Mouse (Mus musculus) liver, embryonic 16.5 days (tissue): ENCODE measurements around the gene Rfpl4. TPM values are rescaled to one million over a fixed set of nuclear protein-coding genes. Genes with fewer than 3 reads are reported as not detected.

ENCODE experiments used
- ATAC-seq: fragments of 200-750 bp; cut with Nextera tagmentation; 2 replicates; pipeline ENCODE4 v1.8.0; 2017; ENCODE audit warnings: low read depth, mild to moderate bottlenecking, moderate number of reproducible peaks, moderate library complexity
- H3K27ac ChIP-seq: fragments of 300-500 bp; sonication (generic); 2 replicates; pipeline ENCODE4 v1.5.1; 2014; ENCODE audit warnings: mild to moderate bottlenecking, low read length
- H3K27me3 ChIP-seq: fragments of 300-500 bp; sonication (generic); 2 replicates; pipeline ENCODE4 v1.6.1; 2014; ENCODE audit warnings: low read depth, low read length, mixed read lengths; ENCODE audit not compliant: control insufficient read depth, insufficient read depth
- H3K36me3 ChIP-seq: fragments of 300-500 bp; sonication (generic); 2 replicates; pipeline ENCODE4 v1.6.1; 2014; ENCODE audit warnings: mild to moderate bottlenecking; ENCODE audit not compliant: control insufficient read depth, insufficient read depth
- H3K4me1 ChIP-seq: fragments of 300-500 bp; sonication (generic); 2 replicates; pipeline ENCODE4 v1.6.1; 2014; ENCODE audit warnings: low read depth, low read length, mixed read lengths; ENCODE audit not compliant: control insufficient read depth
- H3K4me2 ChIP-seq: fragments of 300-500 bp; sonication (generic); 2 replicates; pipeline ENCODE4 v1.6.1; 2014; ENCODE audit warnings: low read depth, low read length, mixed read lengths
- H3K4me3 ChIP-seq: fragments of 300-500 bp; sonication (generic); 2 replicates; pipeline ENCODE4 v1.5.1; 2014; ENCODE audit warnings: low read depth, mild to moderate bottlenecking, low read length
- H3K9ac ChIP-seq: fragments of 300-500 bp; sonication (generic); 2 replicates; pipeline ENCODE4 v1.6.1; 2014; ENCODE audit warnings: low read depth, low read length
- H3K9me3 ChIP-seq: fragments of 300-500 bp; sonication (generic); replicated peaks from 2 replicates; pipeline ENCODE4 v1.6.1; 2016; ENCODE audit warnings: low read length; ENCODE audit not compliant: control insufficient read depth
- WGBS: fragments of 180-500 bp; shearing (Covaris S2); extraction: QIAGEN DNeasy Blood & Tissue Kit; methylation state at CpG from one replicate; pipeline ENCODE4 v1.1.7; 2014; ENCODE audit not compliant: insufficient replicate concordance; 5-methylcytosine and 5-hydroxymethylcytosine counted together
- microRNA-seq: library from miRNA; unstranded; fragments of <30 nt; microRNA quantifications from one replicate; pipeline ENCODE4, GENCODE M21; 2016
- polyA plus RNA-seq: library from polyadenylated mRNA; unstranded; fragments of >200 nt; fragmentation: Nextera tagmentation; extraction: Ambion mirVana; gene quantifications from 2 replicates; pipeline ENCODE4 v1.2.1, GENCODE M21; 2015

Rfpl4 gene
- polyA plus RNA-seq, 1 experiment from 2014 or later = not detected

DNA sequence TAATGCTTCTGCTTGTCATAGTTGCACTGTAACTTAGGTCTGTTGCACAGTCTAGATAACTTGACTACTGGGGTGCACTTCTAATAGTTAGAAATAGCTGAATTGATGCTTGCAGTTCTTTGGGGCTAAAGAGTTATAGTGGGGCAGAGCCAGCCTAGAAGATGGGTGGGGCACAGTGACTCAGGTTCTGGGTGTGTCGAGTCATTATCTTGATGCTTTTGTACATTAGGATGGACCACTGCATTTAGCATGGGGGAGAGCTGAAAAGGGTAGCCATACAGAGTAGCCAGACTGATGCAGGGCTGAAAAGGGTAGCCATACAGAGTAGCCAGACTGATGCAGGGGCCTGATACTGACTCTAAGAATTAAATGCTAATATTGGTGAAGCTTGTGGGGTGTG, 43.2 kb downstream of the Rfpl4 start:
- peak overlapping the region; percentile 46 for H3K4me2 ChIP-seq
- WGBS = 12% methylated on average over 1 of the region's 1 CpGs

DNA sequence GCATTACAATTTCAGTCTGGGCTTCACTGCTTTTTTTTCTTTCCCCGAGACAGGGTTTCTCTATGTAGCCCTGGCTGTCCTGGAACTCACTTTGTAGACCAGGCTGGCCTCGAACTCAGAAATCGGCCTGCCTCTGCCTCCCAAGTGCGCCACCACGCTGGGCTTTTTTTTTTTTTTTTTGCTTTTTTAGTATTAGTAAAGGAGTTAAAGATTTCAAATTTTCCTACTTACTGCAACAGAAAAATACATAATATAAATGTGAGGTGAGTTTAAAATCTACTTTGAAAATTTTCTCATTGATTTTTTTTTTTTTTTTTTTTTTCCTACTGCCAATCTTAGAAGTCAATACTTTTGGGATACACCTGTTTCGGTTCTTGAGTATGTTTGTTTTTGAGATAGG, 51.9 kb downstream of the Rfpl4 start:
- Histone ChIP-seq H3K9ac (no peak overlapping the region), H3K27me3 (no peaks in the 10 kb centered on the region), H3K27ac (no peak overlapping the region), H3K4me3 (no peak overlapping the region), H3K36me3 (peaks cover 31% of the 10 kb centered on the region), H3K9me3 (no peaks in the 10 kb centered on the region), H3K4me2 (no peak overlapping the region), H3K4me1 (peaks cover 42% of the 10 kb centered on the region)
- no peak for ATAC-seq
- 80% methylated on average over 6 of the region's 6 CpGs for WGBS

More for the DNA sequence above, 43.2 kb downstream of the Rfpl4 start:
- peak overlapping the region; percentile 82 for H3K27ac ChIP-seq
- peak overlapping the region; percentile 24; the same call in 1 of the 2 replicates for H3K4me3 ChIP-seq
- H3K9ac ChIP-seq = peak overlapping the region; percentile 5; the same call in 1 of the 2 replicates
- no peaks in the 10 kb centered on the region for H3K27me3 ChIP-seq
- H3K4me1 ChIP-seq = peaks cover 49% of the 10 kb centered on the region
- peak; percentile 78 for ATAC-seq
- H3K36me3 ChIP-seq = peaks cover 76% of the 10 kb centered on the region
- no peaks in the 10 kb centered on the region for H3K9me3 ChIP-seq

DNA sequence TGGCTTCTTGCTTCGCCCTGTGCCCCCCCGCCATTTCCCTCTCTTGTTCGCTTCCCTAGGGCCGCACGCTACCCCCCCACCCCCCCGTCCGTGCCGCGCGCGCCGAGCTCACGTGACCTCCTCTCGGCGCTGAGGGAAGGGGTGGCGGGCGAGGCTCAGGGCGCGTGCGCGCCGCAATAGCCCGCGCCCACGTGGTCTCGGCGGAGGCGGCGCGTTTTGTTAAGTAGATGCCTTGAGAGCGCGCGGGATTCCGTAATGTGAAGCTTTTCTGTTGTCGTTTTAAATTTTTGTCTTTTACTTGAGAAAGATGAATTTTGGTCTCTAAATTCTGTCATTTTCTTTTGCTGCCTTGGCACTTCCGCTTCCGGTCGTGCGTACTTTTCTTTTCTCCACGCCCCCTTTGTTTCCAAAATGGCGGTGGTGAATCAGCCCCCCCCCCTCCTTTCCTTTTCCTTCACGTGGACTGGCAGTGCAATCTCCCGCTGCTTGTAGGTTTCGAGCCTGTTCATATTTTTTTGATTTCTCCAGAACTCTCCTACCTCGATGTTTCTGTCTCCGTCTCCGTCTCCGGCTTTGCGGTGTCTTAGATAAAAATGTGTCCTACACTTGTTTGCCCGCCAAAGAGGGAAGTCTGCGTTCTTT, 54.3 kb downstream of the Rfpl4 start:
- Histone ChIP-seq H3K9me3 (no peaks in the 10 kb centered on the region), H3K9ac (peak overlapping the region; percentile 77), H3K4me1 (peaks cover 43% of the 10 kb centered on the region), H3K27ac (peak overlapping the region; percentile 99), H3K27me3 (peaks cover 11% of the 10 kb centered on the region), H3K36me3 (peaks cover 7% of the 10 kb centered on the region), H3K4me3 (peak overlapping the region; percentile 78), H3K4me2 (peak overlapping the region; percentile 98)
- WGBS = under 1% methylated on average over 50 of the region's 51 CpGs
- peak; percentile 57 for ATAC-seq

DNA sequence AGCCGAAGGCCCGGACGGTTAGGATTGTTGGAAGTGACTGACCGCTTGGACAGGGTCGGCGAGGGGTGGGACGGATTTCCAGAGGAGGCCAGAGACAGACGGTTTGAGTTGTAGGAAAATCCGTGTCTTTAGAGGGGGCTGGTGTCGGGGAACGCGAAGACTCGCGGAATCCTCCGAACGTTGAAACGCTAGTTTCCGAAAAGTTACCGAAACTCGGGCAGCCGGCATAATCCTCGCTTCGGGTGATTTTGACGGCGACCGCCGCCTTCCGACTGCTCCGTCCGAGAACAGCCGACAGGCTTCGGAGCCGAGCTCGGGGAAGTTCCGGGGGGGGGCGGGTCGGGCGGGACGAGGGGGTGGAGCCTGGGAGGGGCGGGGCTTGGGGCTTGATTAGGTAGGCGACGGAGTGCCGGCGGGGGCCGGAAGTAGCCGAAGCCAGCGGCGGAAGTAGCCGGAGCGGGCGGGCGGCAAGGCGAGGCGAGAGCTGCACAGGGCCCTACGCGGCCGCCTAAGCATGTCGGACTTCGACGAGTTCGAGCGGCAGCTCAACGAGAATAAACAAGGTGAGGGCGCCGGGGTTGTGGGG, 54.9 kb downstream of the Rfpl4 start, which contains the start of gene U2af2:
Gene U2af2 (plus strand): TSS at position 370 of the 586 bp plus-strand sequence.
- peak; percentile 77 for ATAC-seq
- Histone ChIP-seq H3K4me1 (peaks cover 39% of the 10 kb centered on the region), H3K9me3 (no peaks in the 10 kb centered on the region), H3K4me2 (peak within 1 kb of the TSS; percentile 98), H3K9ac (peak within 1 kb of the TSS; percentile 94), H3K36me3 (peaks cover 7% of the 10 kb centered on the region; the same call in 1 of the 2 replicates), H3K27me3 (peaks cover 17% of the 10 kb centered on the region), H3K4me3 (peak within 1 kb of the TSS; percentile 78), H3K27ac (peak within 1 kb of the TSS; percentile 99)
- WGBS = under 1% methylated on average over 64 of the region's 65 CpGs

DNA sequence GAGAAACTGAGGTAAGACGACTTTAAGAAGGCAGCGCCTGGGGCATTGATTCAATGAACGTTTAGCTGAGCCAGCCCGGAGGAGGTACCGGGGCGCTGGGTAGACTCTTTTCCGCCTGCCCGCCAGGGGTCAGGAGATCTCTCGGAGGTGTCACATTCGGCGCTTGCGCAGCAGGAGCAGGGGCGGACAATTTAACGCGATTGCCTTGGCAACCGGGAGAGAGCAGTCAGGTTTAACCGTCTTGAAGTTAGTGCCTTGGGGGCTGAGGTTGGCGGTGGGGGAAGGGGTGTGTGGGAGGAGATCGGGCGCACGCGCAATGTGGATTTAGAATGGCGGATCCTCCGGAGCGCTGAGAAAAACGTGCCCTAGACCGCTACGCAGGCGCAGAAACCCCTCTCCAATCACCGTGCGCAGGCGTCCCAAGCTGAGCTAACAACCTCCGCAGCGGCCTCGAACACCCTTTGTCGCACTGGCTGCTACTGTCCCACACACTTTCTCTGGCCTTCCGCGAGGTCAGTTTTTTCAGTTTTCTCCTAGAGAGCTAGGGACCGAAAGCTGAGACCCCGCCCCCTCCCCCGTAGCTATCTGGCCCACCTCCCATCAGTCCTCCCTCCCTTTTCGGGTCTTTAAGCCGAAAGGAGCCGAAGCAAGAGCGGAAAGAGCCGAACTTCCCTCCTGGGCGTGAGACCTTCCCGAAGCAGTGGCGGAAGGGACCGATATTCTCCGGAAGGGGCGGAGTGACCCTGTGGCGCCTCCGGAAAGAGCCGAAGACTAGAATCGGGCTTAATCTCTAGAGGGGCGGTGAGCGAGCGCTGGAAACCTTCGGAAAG, 55.6 kb downstream of the Rfpl4 start:
- under 1% methylated on average over 60 of the region's 60 CpGs for WGBS

DNA sequence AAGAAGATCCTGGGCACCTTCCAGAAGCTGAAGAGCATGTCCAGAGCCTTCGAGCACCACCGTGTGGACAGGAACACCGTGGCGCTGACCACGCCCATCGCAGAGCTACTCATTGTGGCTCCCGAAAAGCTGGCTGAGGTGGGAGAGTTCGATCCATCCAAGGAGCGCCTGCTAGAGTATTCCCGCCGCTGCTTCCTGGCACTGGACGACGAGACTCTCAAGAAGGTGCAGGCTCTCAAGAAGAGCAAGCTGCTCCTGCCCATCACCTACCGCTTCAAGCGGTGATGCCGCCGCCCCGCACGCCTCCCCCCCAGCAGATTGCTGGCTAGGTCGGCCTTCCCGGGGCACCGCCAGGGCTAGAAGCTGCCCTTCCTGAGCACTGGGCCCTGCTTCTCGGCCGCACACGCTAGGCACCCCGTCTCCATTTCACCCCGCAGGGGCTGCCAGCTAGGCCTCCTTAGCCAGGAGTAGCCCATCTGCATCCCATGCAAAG, 56.5 kb downstream of the Rfpl4 start:
- Histone ChIP-seq H3K27me3 (peaks cover 33% of the 10 kb centered on the region), H3K4me2 (peak overlapping the region; percentile 98), H3K9me3 (no peaks in the 10 kb centered on the region), H3K27ac (peak overlapping the region; percentile 99), H3K4me1 (peaks cover 23% of the 10 kb centered on the region), H3K4me3 (peak overlapping the region; percentile 78), H3K36me3 (no peaks in the 10 kb centered on the region), H3K9ac (peak overlapping the region; percentile 94)
- ATAC-seq = no peak
- WGBS = 4% methylated on average over 27 of the region's 27 CpGs

More for the DNA sequence above, 55.6 kb downstream of the Rfpl4 start:
- ATAC-seq = peak; percentile 86
- Histone ChIP-seq H3K27ac (peak overlapping the region; percentile 99), H3K4me1 (peaks cover 32% of the 10 kb centered on the region), H3K4me2 (peak overlapping the region; percentile 98), H3K36me3 (no peaks in the 10 kb centered on the region; the same call in 1 of the 2 replicates), H3K4me3 (peak overlapping the region; percentile 78), H3K9me3 (no peaks in the 10 kb centered on the region), H3K27me3 (peaks cover 24% of the 10 kb centered on the region), H3K9ac (peak overlapping the region; percentile 94)

Small RNAs within 50 kb of the gene (microRNA-seq; reads per million reads assigned to microRNA genes)
- not detected for gene Gm26217

Other genes with a start within 250 kb of the Rfpl4 start
- 4.1 and 4.8 TPM in 2 replicates for gene Isoc2b, start 246.7 kb downstream of the Rfpl4 start, polyA plus RNA-seq
- 0.49 and 0.89 TPM in 2 replicates for gene Isoc2a, start 239.8 kb downstream of the Rfpl4 start, polyA plus RNA-seq
- gene Gm36210, start 210.4 kb downstream of the Rfpl4 start, polyA plus RNA-seq = not detected in 2 replicates
- 1.4 and 1.9 TPM in 2 replicates for gene Zfp628, start 201.7 kb downstream of the Rfpl4 start, polyA plus RNA-seq
- 0.25 and 0.37 TPM in 2 replicates for gene Nat14, start 194.9 kb downstream of the Rfpl4 start, polyA plus RNA-seq
- gene Ssc5d, start 191.2 kb downstream of the Rfpl4 start, polyA plus RNA-seq = 0.08 and 0.20 TPM in 2 replicates
- gene Sbk2, start 152.5 kb downstream of the Rfpl4 start, polyA plus RNA-seq = not detected in 2 replicates
- not detected in 2 replicates for gene Sbk3, start 145.8 kb downstream of the Rfpl4 start, polyA plus RNA-seq
- 3.6 and 4.5 TPM in 2 replicates for gene Zfp579, start 120.8 kb downstream of the Rfpl4 start, polyA plus RNA-seq
- gene Zfp524, start 102.5 kb downstream of the Rfpl4 start, polyA plus RNA-seq = 7.8 and 10.2 TPM in 2 replicates
- 10.4 and 12.5 TPM in 2 replicates for gene Fiz1, start 102.3 kb downstream of the Rfpl4 start, polyA plus RNA-seq
- 0.58 and 0.89 TPM in 2 replicates for gene Gm44973, start 101.5 kb downstream of the Rfpl4 start, polyA plus RNA-seq
- gene Zfp865, start 96.6 kb downstream of the Rfpl4 start, polyA plus RNA-seq = 1.1 and 1.2 TPM in 2 replicates
- gene Ccdc106, start 96.4 kb downstream of the Rfpl4 start, polyA plus RNA-seq = 0.16 and 0.40 TPM in 2 replicates
- gene 4632433K11Rik, start 82.8 kb downstream of the Rfpl4 start, polyA plus RNA-seq = not detected in 2 replicates
- 1.3 and 1.7 TPM in 2 replicates for gene Zfp784, start 78.5 kb downstream of the Rfpl4 start, polyA plus RNA-seq
- 0.89 and 1.8 TPM in 2 replicates for gene Zfp580, start 65.4 kb downstream of the Rfpl4 start, polyA plus RNA-seq
- 48.2 and 48.8 TPM in 2 replicates for gene U2af2, start 54.8 kb downstream of the Rfpl4 start, polyA plus RNA-seq
- gene Epn1, start 36.7 kb downstream of the Rfpl4 start, polyA plus RNA-seq = 45.2 and 46.6 TPM in 2 replicates
- gene Rasl2-9, start 9.0 kb upstream of the Rfpl4 start, polyA plus RNA-seq = 0.11 and 0.27 TPM in 2 replicates
- gene Vmn1r55, start 32.7 kb upstream of the Rfpl4 start, polyA plus RNA-seq = not detected in 2 replicates
- not detected in 2 replicates for gene Vmn1r56, start 79.8 kb upstream of the Rfpl4 start, polyA plus RNA-seq
- not detected in 2 replicates for gene Vmn1r57, start 101.5 kb upstream of the Rfpl4 start, polyA plus RNA-seq
- gene Gm5065, start 233.6 kb upstream of the Rfpl4 start, polyA plus RNA-seq = not detected in 2 replicates
- not detected in 2 replicates for gene Nlrp2, start 234.1 kb upstream of the Rfpl4 start, polyA plus RNA-seq